14 mouse cellular contexts compared by ENCODE assay signal in the genomic region with DNA sequence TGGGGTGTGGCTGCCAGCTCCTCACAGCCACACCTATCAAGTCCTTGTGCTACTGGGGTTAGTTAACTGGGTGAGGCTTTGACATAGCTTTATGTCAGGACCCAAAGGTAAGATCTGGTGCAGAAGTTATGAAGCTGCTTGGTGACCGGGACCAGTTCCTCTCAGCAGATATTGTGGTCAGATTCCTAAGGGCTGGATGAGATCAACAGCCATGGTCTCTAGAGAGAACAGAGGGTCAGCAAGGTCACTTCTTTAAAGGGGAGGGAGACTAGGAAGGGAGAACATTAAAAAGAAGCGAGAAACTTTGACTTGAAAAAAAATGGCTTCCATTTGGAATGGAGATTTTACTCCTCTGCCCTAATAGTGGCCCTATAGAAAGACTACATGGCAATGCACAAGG.
"Had no signal": no experiment of that assay in that cellular context is flagged by ENCODE, and none has a peak within 500 bp of the region (broad histone marks: within the 10 kb centered on the region; RNA-seq: fewer than 3 reads in every experiment).

No protein-coding gene starts in this region.

- H3K4me3 ChIP-seq: limb, embryonic 15.5 days; liver, embryonic 12.5 days; lung, embryonic 15.5 days; midbrain, embryonic 10.5 days; midbrain, embryonic 15.5 days; neural tube, embryonic 13.5 days; stomach, embryonic 15.5 days had no signal

- H3K4me1 ChIP-seq: limb, embryonic 15.5 days; liver, embryonic 12.5 days; lung, embryonic 15.5 days; midbrain, embryonic 15.5 days; stomach, embryonic 15.5 days had no signal

- H3K9me3 ChIP-seq: limb, embryonic 15.5 days; liver, embryonic 12.5 days; lung, embryonic 15.5 days; midbrain, embryonic 10.5 days; midbrain, embryonic 15.5 days; neural tube, embryonic 13.5 days; stomach, embryonic 15.5 days had no signal

- DNase-seq: kidney, adult 18-20 months; kidney, postnatal 10 days; lung, postnatal 4 days; retina, postnatal 1 day; right cerebral cortex, postnatal 4 days; thymus, adult 2 months; thymus, postnatal 25 days had no signal

- H3K27ac ChIP-seq: limb, embryonic 15.5 days; liver, embryonic 12.5 days; lung, embryonic 15.5 days; midbrain, embryonic 10.5 days; midbrain, embryonic 15.5 days; neural tube, embryonic 13.5 days; stomach, embryonic 15.5 days had no signal

- H3K36me3 ChIP-seq: limb, embryonic 15.5 days; liver, embryonic 12.5 days; lung, embryonic 15.5 days; midbrain, embryonic 10.5 days; midbrain, embryonic 15.5 days; neural tube, embryonic 13.5 days; stomach, embryonic 15.5 days had no signal

- H3K27me3 ChIP-seq: limb, embryonic 15.5 days; liver, embryonic 12.5 days; lung, embryonic 15.5 days; midbrain, embryonic 15.5 days; neural tube, embryonic 13.5 days; stomach, embryonic 15.5 days had no signal
